Mouse (Mus musculus): ENCODE measurements around the gene Ets1. TPM values are rescaled to one million over a fixed set of nuclear protein-coding genes. Genes with fewer than 3 reads are reported as not detected.
A peak's percentile ranks its signal among the peaks of the same experiment; 100 is the strongest.

Ets1 gene
- polyA plus RNA-seq, 1 experiment from 2014 or later, result 9.9 TPM

GRCm38 (mm10) chr9:32673923-32674322, 37.9 kb downstream of the Ets1 start:
- DNase-seq (ENCODE audit: low spot score), result no peak
- Histone ChIP-seq H3K4me1 (replicated peaks; ENCODE audit: control insufficient read depth, insufficient read depth) (0 out of 2 replicates have a peak, but pooled peaks cover 3% of the 10 kb centered on the region), H3K27ac (replicated peaks) (no peak overlapping the region)

GRCm38 (mm10) chr9:32675671-32676409, 39.8 kb downstream of the Ets1 start:
- Histone ChIP-seq H3K9me3 (ENCODE audit: control insufficient read depth, low read length) (no peaks in the 10 kb centered on the region), H3K4me1 (replicated peaks; ENCODE audit: control insufficient read depth, insufficient read depth) (0 out of 2 replicates have a peak, but pooled peaks cover 3% of the 10 kb centered on the region), H3K4me3 (ENCODE audit: low read depth, low read length) (no peak overlapping the region), H3K27me3 (ENCODE audit: control insufficient read depth, insufficient read depth, low read length) (no peaks in the 10 kb centered on the region), H3K27ac (replicated peaks) (0 out of 2 replicates have a peak overlapping the region, but pooled peaks have one; percentile 26), H3K9ac (ENCODE audit: low read length) (no peak overlapping the region), H3K36me3 (ENCODE audit: control insufficient read depth, insufficient read depth, low read length) (no peaks in the 10 kb centered on the region), H3K4me2 (replicated peaks; ENCODE audit: low read depth) (0 out of 2 replicates have a peak overlapping the region, but pooled peaks have one; percentile 1)
- DNase-seq (ENCODE audit: low spot score) (no peak), ATAC-seq (ENCODE audit: low FRiP score, low TSS enrichment) (no peak; the same call in 1 of the 2 replicates)
- TF ChIP-seq CTCF (IDR thresholded peaks at IDR 0.05; ENCODE audit: low read depth) (no peak), EP300 (optimal IDR thresholded peaks at IDR 0.05) (no peak)
- 4% methylated on average over 9 of the region's 9 CpGs for WGBS

More at GRCm38 (mm10) chr9:32673923-32674322, 37.9 kb downstream of the Ets1 start:
- Histone ChIP-seq H3K27me3 (ENCODE audit: control insufficient read depth, insufficient read depth, low read length) (no peaks in the 10 kb centered on the region), H3K4me2 (replicated peaks; ENCODE audit: low read depth) (no peak overlapping the region), H3K9ac (ENCODE audit: low read length) (no peak overlapping the region), H3K9me3 (ENCODE audit: control insufficient read depth, low read length) (no peaks in the 10 kb centered on the region), H3K36me3 (ENCODE audit: control insufficient read depth, insufficient read depth, low read length) (no peaks in the 10 kb centered on the region), H3K4me3 (ENCODE audit: low read depth, low read length) (no peak overlapping the region)
- 83% methylated on average over 3 of the region's 3 CpGs for WGBS
- TF ChIP-seq EP300 (optimal IDR thresholded peaks at IDR 0.05) (no peak), CTCF (IDR thresholded peaks at IDR 0.05; ENCODE audit: low read depth) (no peak)
- no peak for ATAC-seq (ENCODE audit: low FRiP score, low TSS enrichment)

- Histone ChIP-seq H3K9me3 (ENCODE audit: control insufficient read depth, low read length) (no peaks in the 10 kb centered on the region), H3K27ac (replicated peaks) (no peak overlapping the region), H3K9ac (ENCODE audit: low read length) (no peak overlapping the region), H3K4me2 (replicated peaks; ENCODE audit: low read depth) (0 out of 2 replicates have a peak overlapping the region, but pooled peaks have one; percentile 1), H3K36me3 (ENCODE audit: control insufficient read depth, insufficient read depth, low read length) (no peaks in the 10 kb centered on the region), H3K4me3 (ENCODE audit: low read depth, low read length) (no peak overlapping the region), H3K4me1 (replicated peaks; ENCODE audit: control insufficient read depth, insufficient read depth) (0 out of 2 replicates have a peak, but pooled peaks cover 3% of the 10 kb centered on the region), H3K27me3 (ENCODE audit: control insufficient read depth, insufficient read depth, low read length) (no peaks in the 10 kb centered on the region)
- DNase-seq (ENCODE audit: low spot score) (no peak), ATAC-seq (ENCODE audit: low FRiP score, low TSS enrichment) (no peak)
- 10% methylated on average over 3 of the region's 3 CpGs for WGBS
- no peak for TF ChIP-seq EP300 (optimal IDR thresholded peaks at IDR 0.05)
- no peak for TF ChIP-seq CTCF (IDR thresholded peaks at IDR 0.05; ENCODE audit: low read depth)
These were observed 40.5 kb downstream of the Ets1 start for GRCm38 (mm10) chr9:32676480-32676879.

GRCm38 (mm10) chr9:32677646-32678045, 41.6 kb downstream of the Ets1 start:
- Histone ChIP-seq H3K27me3 (ENCODE audit: control insufficient read depth, insufficient read depth, low read length) (no peaks in the 10 kb centered on the region), H3K4me1 (replicated peaks; ENCODE audit: control insufficient read depth, insufficient read depth) (no peaks in the 10 kb centered on the region), H3K27ac (replicated peaks) (no peak overlapping the region), H3K9me3 (ENCODE audit: control insufficient read depth, low read length) (no peaks in the 10 kb centered on the region), H3K36me3 (ENCODE audit: control insufficient read depth, insufficient read depth, low read length) (no peaks in the 10 kb centered on the region), H3K9ac (ENCODE audit: low read length) (no peak overlapping the region), H3K4me3 (ENCODE audit: low read depth, low read length) (no peak overlapping the region), H3K4me2 (replicated peaks; ENCODE audit: low read depth) (no peak overlapping the region)
- ATAC-seq (ENCODE audit: low FRiP score, low TSS enrichment), result no peak
- no peak for DNase-seq (ENCODE audit: low spot score)
- 85% methylated on average over 6 of the region's 6 CpGs for WGBS
- no peak for TF ChIP-seq EP300 (optimal IDR thresholded peaks at IDR 0.05)

GRCm38 (mm10) chr9:32678120-32678757, 42.2 kb downstream of the Ets1 start:
- Histone ChIP-seq H3K27me3 (ENCODE audit: control insufficient read depth, insufficient read depth, low read length) (no peaks in the 10 kb centered on the region), H3K4me2 (replicated peaks; ENCODE audit: low read depth) (no peak overlapping the region), H3K36me3 (ENCODE audit: control insufficient read depth, insufficient read depth, low read length) (no peaks in the 10 kb centered on the region), H3K9ac (ENCODE audit: low read length) (no peak overlapping the region), H3K27ac (replicated peaks) (no peak overlapping the region), H3K4me1 (replicated peaks; ENCODE audit: control insufficient read depth, insufficient read depth) (no peaks in the 10 kb centered on the region), H3K4me3 (ENCODE audit: low read depth, low read length) (no peak overlapping the region), H3K9me3 (ENCODE audit: control insufficient read depth, low read length) (no peaks in the 10 kb centered on the region)
- TF ChIP-seq EP300 (optimal IDR thresholded peaks at IDR 0.05), result no peak
- TF ChIP-seq CTCF (IDR thresholded peaks at IDR 0.05; ENCODE audit: low read depth), result no peak
- WGBS, result 56% methylated on average over 4 of the region's 4 CpGs
- ATAC-seq (ENCODE audit: low FRiP score, low TSS enrichment) (no peak), DNase-seq (ENCODE audit: low spot score) (no peak)

- Histone ChIP-seq H3K27ac (replicated peaks) (no peak overlapping the region), H3K9ac (ENCODE audit: low read length) (no peak overlapping the region), H3K27me3 (ENCODE audit: control insufficient read depth, insufficient read depth, low read length) (no peaks in the 10 kb centered on the region), H3K9me3 (ENCODE audit: control insufficient read depth, low read length) (no peaks in the 10 kb centered on the region), H3K4me3 (ENCODE audit: low read depth, low read length) (no peak overlapping the region), H3K36me3 (ENCODE audit: control insufficient read depth, insufficient read depth, low read length) (no peaks in the 10 kb centered on the region), H3K4me1 (replicated peaks; ENCODE audit: control insufficient read depth, insufficient read depth) (no peaks in the 10 kb centered on the region), H3K4me2 (replicated peaks; ENCODE audit: low read depth) (no peak overlapping the region)
- TF ChIP-seq EP300 (optimal IDR thresholded peaks at IDR 0.05) (no peak), CTCF (IDR thresholded peaks at IDR 0.05; ENCODE audit: low read depth) (no peak)
- no peak for DNase-seq (ENCODE audit: low spot score)
- 84% methylated on average over 6 of the region's 6 CpGs for WGBS
- no peak for ATAC-seq (ENCODE audit: low FRiP score, low TSS enrichment)
These were observed 43.5 kb downstream of the Ets1 start for GRCm38 (mm10) chr9:32679531-32679930.

Measured in stomach, postnatal 0 days (tissue).